Mouse (Mus musculus) midbrain, embryonic 11.5 days (tissue): ENCODE data around the gene Nutf2. TPM values are rescaled to one million over a fixed set of nuclear protein-coding genes. Genes with fewer than 3 reads are reported as not detected.

Experiments used
- ATAC-seq: fragments of 200-750 bp; cut with Nextera tagmentation; 2 replicates; pipeline ENCODE4 v1.8.0; 2017; ENCODE audit warnings: moderate TSS enrichment, moderate library complexity; ENCODE audit not compliant: low FRiP score
- DNase-seq: peaks from one replicate; pipeline ENCODE4 v3.0.0; 2015; ENCODE audit warnings: low spot score; ENCODE audit errors: missing footprints
- H3K27ac ChIP-seq: fragments of 300-500 bp; sonication (generic); 2 replicates; pipeline ENCODE4 v1.5.1; 2014; ENCODE audit warnings: low read depth, low read length
- H3K27me3 ChIP-seq: fragments of 300-500 bp; sonication (generic); 2 replicates; pipeline ENCODE4 v1.6.1; 2014; ENCODE audit warnings: mild to moderate bottlenecking, low read length, moderate library complexity, mixed read lengths; ENCODE audit not compliant: control insufficient read depth, insufficient read depth
- H3K36me3 ChIP-seq: fragments of 300-500 bp; sonication (generic); 2 replicates; pipeline ENCODE4 v1.6.1; 2014; ENCODE audit warnings: mild to moderate bottlenecking, low read length, moderate library complexity, mixed read lengths; ENCODE audit not compliant: control insufficient read depth, insufficient read depth
- H3K4me1 ChIP-seq: fragments of 300-500 bp; sonication (generic); 2 replicates; pipeline ENCODE4 v1.6.1; 2014; ENCODE audit warnings: low read length; ENCODE audit not compliant: control insufficient read depth, insufficient read depth
- H3K4me2 ChIP-seq: fragments of 300-500 bp; sonication (generic); 2 replicates; pipeline ENCODE4 v1.6.1; 2014; ENCODE audit warnings: mild to moderate bottlenecking, moderate library complexity
- H3K4me3 ChIP-seq: fragments of 300-500 bp; sonication (generic); 2 replicates; pipeline ENCODE4 v1.5.1; 2014; ENCODE audit warnings: low read depth, low read length
- H3K9ac ChIP-seq: fragments of 300-500 bp; sonication (generic); 2 replicates; pipeline ENCODE4 v1.6.1; 2014; ENCODE audit warnings: low read length
- H3K9me3 ChIP-seq: fragments of 300-500 bp; sonication (generic); 2 replicates; pipeline ENCODE4 v1.6.1; 2016; ENCODE audit warnings: low read length; ENCODE audit not compliant: control insufficient read depth
- WGBS: fragments of 180-500 bp; shearing (Covaris S2); extraction: QIAGEN DNeasy Blood & Tissue Kit; methylation state at CpG from one replicate; pipeline ENCODE4 v1.1.7; 2014; 5-methylcytosine and 5-hydroxymethylcytosine counted together
- polyA plus RNA-seq: library from polyadenylated mRNA; unstranded; fragments of >200 nt; fragmentation: Nextera tagmentation; extraction: Ambion mirVana; gene quantifications from 2 replicates; pipeline ENCODE4 v1.2.1, GENCODE M21; 2014

The Nutf2 gene
- polyA plus RNA-seq, 1 experiment from 2014 or later = 367 TPM

DNA sequence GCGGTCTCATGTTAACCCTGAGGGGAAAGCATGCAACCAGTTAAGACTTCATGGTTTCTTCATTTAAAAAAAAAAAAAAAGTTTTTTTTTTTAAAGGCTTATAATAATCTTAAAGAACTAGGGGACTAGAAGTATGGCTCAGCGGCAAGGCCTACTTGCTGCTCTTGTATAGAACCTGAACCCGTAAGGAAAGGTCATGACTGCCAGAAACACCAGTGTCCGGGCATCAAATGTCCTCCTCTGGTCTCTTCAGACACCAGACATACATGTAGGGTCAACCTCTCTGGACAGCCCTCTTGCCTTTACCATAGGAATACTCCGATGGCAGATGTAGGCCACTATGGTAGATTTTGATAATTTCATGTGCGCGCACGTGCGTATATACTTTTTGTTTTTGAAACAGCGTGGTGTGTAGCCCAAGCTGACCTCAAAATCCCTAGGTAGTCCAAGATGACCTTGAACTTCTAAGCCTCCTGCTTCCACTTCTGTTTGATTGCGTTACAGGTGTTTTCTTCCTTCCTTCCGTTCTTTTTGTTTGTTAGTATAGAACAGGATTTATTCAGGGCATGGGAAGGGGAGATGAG, 8.1 kb upstream of the Nutf2 start:
- H3K4me1 ChIP-seq = peaks cover 20% of the 10 kb centered on the region
- no peaks in the 10 kb centered on the region for H3K27me3 ChIP-seq
- no peak overlapping the region for H3K4me3 ChIP-seq
- peaks cover 11% of the 10 kb centered on the region for H3K36me3 ChIP-seq
- no peaks in the 10 kb centered on the region for H3K9me3 ChIP-seq
- H3K27ac ChIP-seq = no peak overlapping the region
- H3K9ac ChIP-seq = no peak overlapping the region
- peak; percentile 89 for DNase-seq
- H3K4me2 ChIP-seq = no peak overlapping the region
- ATAC-seq = no peak
- 84% methylated on average over 12 of the region's 12 CpGs for WGBS

DNA sequence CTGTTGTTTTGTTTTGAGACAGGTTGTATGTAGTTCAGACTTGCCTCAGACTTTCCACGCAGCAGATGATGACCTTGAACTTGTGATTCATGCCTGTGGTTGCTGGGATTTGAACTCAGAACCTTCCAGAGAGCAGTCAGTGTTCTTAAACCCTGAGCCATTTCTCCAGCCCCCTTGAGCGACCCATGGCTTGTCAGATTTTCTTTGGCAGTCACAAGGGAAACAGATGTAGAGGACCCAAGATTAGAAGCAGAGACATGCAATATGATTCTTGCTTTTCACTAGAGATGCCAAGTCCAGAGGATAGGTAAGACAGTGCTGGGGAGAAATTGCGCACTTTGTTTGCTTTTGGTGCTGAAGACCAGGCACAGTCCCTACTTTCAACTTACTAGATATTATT, 7.2 kb upstream of the Nutf2 start, which contains the start of gene Cenpt:
TSS of gene Cenpt (minus strand) at position 101 of the 400 bp plus-strand sequence.
- no peaks in the 10 kb centered on the region for H3K27me3 ChIP-seq
- ATAC-seq = no peak
- H3K9ac ChIP-seq = no peak within 1 kb of the TSS
- WGBS = 88% methylated on average over 3 of the region's 3 CpGs
- no peak within 1 kb of the TSS for H3K27ac ChIP-seq
- no peak within 1 kb of the TSS for H3K4me2 ChIP-seq
- peaks cover 8% of the 10 kb centered on the region; the same call in 1 of the 2 replicates for H3K36me3 ChIP-seq
- no peak for DNase-seq
- H3K4me3 ChIP-seq = no peak within 1 kb of the TSS
- H3K9me3 ChIP-seq = no peaks in the 10 kb centered on the region
- peaks cover 26% of the 10 kb centered on the region for H3K4me1 ChIP-seq

DNA sequence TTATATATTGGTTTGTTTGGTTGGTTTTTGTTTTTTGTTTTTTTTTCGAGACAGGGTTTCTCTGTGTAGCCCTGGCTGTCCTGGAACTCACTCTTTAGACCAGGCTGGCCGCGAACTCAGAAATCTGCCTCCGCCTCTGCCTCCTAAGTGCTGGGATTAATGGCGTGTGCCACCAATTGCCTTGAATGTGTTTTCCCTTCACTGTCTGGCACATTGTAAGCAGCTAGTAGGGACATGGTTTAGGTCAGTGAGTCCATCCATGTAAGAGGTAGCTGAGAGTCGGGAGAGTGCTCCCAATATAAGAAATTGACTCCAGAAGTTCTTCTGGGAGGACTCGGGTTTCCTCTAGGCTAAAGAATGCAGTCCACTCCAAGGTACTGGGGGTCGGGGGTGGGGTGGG, 6.1 kb upstream of the Nutf2 start:
- no peak for DNase-seq
- Histone ChIP-seq H3K27me3 (no peaks in the 10 kb centered on the region), H3K9me3 (no peaks in the 10 kb centered on the region), H3K4me3 (peak overlapping the region; percentile 71), H3K9ac (no peak overlapping the region), H3K4me2 (0 out of 2 replicates have a peak overlapping the region, but pooled peaks have one; percentile 4), H3K27ac (no peak overlapping the region), H3K4me1 (peaks cover 27% of the 10 kb centered on the region), H3K36me3 (peaks cover 1% of the 10 kb centered on the region; the same call in 1 of the 2 replicates)
- WGBS = 29% methylated on average over 8 of the region's 8 CpGs
- no peak for ATAC-seq

DNA sequence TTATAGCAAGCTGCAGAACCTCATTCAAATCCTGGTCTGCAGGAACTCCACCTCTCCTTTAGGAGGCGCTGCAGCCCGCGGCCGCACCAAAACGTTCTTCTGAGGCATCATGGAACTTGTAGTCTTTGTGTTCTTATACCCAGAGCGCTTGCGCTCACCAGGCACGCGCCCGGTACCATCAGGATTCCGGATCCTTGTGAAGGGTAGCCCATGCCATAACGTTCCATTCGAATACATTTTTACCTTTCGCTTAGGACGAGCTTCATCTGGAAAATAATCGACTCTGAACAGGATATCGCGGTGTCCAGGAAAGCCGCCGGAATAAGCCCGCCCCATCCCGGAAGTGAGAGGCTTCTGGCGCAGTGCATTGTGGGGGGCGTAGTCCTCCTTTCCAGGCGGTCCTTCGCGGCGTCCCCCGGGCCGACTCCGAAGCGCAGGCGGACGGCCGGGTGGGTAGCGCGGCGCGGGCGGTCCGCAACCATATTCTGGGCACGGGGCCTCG, 5.6 kb upstream of the Nutf2 start, which contains the start of gene Thap11:
TSS of gene Thap11 (plus strand) at position 418 of the 502 bp plus-strand sequence.
- Histone ChIP-seq H3K27me3 (no peaks in the 10 kb centered on the region), H3K36me3 (no peaks in the 10 kb centered on the region), H3K27ac (peak within 1 kb of the TSS; percentile 74), H3K4me3 (peak within 1 kb of the TSS; percentile 71), H3K9ac (peak within 1 kb of the TSS; percentile 61), H3K9me3 (no peaks in the 10 kb centered on the region), H3K4me1 (peaks cover 31% of the 10 kb centered on the region), H3K4me2 (peak within 1 kb of the TSS; percentile 98)
- WGBS = under 1% methylated on average over 43 of the region's 43 CpGs
- DNase-seq (peak; percentile 100), ATAC-seq (peak; percentile 91)

GRCm38 (mm10) chr8:105855248-105856167, 4.9 kb upstream of the Nutf2 start:
- Histone ChIP-seq H3K27me3 (no peaks in the 10 kb centered on the region), H3K4me3 (peak overlapping the region; percentile 71), H3K4me2 (peak overlapping the region; percentile 98), H3K27ac (peak overlapping the region; percentile 74), H3K4me1 (peaks cover 32% of the 10 kb centered on the region), H3K9me3 (no peaks in the 10 kb centered on the region), H3K9ac (peak overlapping the region; percentile 61), H3K36me3 (no peaks in the 10 kb centered on the region)
- ATAC-seq (peak; percentile 20), DNase-seq (peak; percentile 93)
- WGBS = under 1% methylated on average over 69 of the region's 71 CpGs

- no peak for DNase-seq
- no peak for ATAC-seq
- H3K4me1 ChIP-seq = peaks cover 29% of the 10 kb centered on the region
- no peaks in the 10 kb centered on the region for H3K36me3 ChIP-seq
- 26% methylated on average over 15 of the region's 15 CpGs for WGBS
- no peaks in the 10 kb centered on the region for H3K27me3 ChIP-seq
- peak overlapping the region; percentile 61 for H3K9ac ChIP-seq
- peak overlapping the region; percentile 71 for H3K4me3 ChIP-seq
- H3K27ac ChIP-seq = no peak overlapping the region
- H3K4me2 ChIP-seq = peak overlapping the region; percentile 98
- no peaks in the 10 kb centered on the region for H3K9me3 ChIP-seq
Observed at GRCm38 (mm10) chr8:105856168-105856835, 4.1 kb upstream of the Nutf2 start.

GRCm38 (mm10) chr8:105858495-105858894, 1.9 kb upstream of the Nutf2 start:
- ATAC-seq (no peak), DNase-seq (no peak)
- H3K9ac ChIP-seq = no peak overlapping the region
- H3K9me3 ChIP-seq = no peaks in the 10 kb centered on the region
- H3K36me3 ChIP-seq = no peaks in the 10 kb centered on the region
- H3K4me3 ChIP-seq = no peak overlapping the region
- H3K27ac ChIP-seq = no peak overlapping the region
- WGBS = 79% methylated on average over 5 of the region's 5 CpGs
- H3K27me3 ChIP-seq = no peaks in the 10 kb centered on the region
- no peak overlapping the region for H3K4me2 ChIP-seq
- H3K4me1 ChIP-seq = peaks cover 43% of the 10 kb centered on the region

- no peak overlapping the region for H3K4me2 ChIP-seq
- no peak for ATAC-seq
Observed at GRCm38 (mm10) chr8:105859314-105859713, 1.1 kb upstream of the Nutf2 start.

More at GRCm38 (mm10) chr8:105859314-105859713, 1.1 kb upstream of the Nutf2 start:
- Histone ChIP-seq H3K36me3 (no peaks in the 10 kb centered on the region), H3K9me3 (no peaks in the 10 kb centered on the region), H3K27me3 (no peaks in the 10 kb centered on the region), H3K27ac (no peak overlapping the region), H3K9ac (no peak overlapping the region), H3K4me3 (no peak overlapping the region), H3K4me1 (peaks cover 45% of the 10 kb centered on the region)
- no peak for DNase-seq
- 82% methylated on average over 5 of the region's 5 CpGs for WGBS
